Mouse (Mus musculus) frontal cortex, postnatal 25 days (tissue): ENCODE results near the gene Plcb3.

Experiments used
- DNase-seq, 2 experiments: peaks; one replicate each; pipeline ENCODE4 v3.0.0; 2022; ENCODE audit warnings: low spot score in 2 of 2

Plcb3 gene

DNA sequence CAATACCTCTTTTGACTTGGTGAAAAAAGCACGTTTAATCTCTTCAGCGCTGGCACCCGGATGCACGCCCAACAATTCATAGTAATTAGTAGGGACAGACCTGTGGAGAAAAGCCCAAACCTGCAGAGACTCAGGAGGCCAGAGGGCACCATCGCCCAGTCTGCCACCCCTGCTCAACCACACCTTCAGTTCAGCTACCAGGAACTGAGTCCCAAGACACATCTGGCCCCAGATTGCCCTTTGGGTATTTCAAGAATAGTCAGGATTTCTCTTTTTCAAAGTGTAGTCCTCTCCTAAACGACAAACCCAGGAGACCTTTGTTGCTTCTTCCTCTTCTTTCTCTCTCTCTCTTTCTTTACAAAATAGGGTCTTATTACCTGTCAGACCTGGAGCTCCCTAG is 14.4 kb upstream of the Plcb3 start:
- no peak for DNase-seq

DNA sequence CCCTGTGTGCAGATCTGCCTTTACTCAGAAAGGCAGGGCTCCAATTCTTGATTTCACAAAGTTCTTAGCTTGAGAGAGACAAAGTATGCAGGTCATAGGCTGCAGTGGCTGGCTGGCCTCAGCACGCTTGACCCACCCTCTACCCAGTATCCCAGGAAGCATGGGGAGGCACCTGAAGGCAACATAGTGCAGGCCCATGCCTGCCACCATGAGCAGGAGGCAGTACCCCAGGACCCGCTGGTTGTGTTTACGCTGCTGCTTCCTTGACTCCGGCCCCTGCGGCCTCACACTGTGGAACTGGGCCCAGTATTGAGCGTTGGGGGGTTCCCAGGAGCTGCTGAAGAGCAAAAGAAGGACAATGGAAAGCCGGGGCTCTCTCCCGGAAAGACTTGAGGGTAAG is 13.0 kb upstream of the Plcb3 start:
- no peak for DNase-seq

DNA sequence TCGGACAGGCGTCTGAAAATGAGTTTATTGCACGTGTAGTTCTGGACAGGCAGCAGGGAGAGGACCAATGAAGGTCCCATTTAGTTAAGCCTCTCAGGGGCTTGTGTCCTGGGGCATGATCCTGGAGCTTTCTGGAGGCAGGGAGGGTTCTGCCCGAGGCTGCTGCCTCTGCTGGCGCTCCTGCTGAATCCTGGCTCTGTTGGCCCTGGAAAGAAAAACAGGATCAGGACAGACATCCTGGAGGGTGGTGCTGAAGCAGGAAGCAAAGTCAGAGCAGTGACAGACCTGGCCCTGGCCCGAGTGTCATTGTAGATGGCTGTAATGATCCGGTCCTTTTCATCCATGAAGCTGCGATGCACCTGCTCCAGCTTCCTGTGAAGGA is 11.6 kb upstream of the Plcb3 start:
- DNase-seq: no peak

DNA sequence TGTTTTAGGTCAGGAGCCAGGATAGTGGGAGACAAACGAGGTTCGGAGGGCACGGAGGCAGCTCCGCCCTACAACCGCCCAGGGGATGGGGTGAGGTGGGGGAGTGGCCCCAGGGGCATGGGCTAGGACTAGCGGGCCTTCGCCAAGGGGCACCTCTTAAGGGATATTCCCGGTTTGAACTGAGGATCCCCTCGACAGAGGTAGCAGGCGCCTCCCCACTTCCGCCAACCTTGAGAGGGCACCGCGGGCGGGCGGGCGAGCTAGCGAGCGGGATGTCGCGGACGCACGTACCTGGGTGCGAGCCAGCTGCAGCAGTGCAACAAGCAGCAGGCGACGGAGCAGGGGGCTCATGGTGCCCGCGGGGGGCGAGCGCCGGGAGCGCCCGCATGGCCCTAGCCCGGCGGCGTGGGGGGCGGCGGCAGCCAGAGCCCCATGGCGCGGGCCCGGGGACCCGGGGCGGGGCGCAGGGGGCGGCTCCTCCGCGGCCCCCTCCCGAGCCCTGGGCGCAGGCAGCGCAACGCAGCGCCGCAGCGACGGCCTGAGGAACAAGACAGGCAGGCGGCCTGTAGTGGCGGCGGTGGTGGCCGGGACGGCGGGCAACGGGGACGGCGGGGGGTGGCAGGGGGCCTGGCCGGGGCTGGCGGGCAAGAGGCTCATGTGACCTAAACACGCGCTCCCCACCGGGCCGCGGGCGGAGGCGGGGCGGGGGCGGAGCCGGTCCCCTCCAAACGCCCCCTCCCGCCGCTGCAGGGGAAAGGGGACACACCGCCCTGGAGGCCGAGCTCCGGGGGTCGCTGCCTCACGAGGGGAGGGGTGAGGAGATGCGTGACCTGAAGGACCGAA is 11.0 kb upstream of the Plcb3 start, which contains the start of gene Vegfb:
Gene Vegfb, minus strand, starts transcription at position 591 of the 843 bp plus-strand sequence.
- peak in 1 of 2 experiments; percentile 45 for DNase-seq

DNA sequence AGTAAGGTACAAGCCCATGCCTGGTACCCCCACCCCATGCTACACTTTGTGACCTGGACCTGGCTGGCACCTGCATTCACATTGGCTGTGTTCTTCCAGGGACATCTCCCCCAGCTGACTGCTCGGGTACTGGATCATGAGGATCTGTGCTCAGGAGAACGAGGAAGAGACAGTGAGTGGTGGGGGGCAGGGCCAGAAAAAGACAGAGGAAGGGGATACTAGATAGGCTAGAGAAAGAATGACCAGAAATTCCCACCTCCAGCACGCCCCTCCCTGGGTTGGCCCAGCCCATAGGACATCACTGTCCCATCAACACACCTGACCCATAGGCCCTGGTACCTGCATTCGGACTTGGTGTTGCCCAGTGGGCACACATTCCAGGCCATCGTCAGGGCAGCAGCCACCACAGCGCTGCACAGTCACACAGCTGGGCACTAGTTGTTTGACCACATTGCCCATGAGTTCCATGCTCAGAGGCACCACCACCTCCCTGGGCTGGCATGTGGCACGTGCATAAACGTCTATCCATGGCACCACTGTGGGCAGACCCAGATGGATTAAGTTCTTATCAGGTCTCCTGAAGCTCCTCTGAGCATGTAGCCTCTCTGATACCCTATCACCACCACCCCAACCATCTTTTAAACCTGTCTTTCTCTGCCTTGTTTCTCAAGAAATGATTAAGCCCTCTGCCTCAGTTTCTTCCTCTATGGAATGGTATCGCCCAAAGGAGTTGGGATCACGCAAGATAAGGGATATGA is 9.9 kb upstream of the Plcb3 start:
- DNase-seq: no peak

DNA sequence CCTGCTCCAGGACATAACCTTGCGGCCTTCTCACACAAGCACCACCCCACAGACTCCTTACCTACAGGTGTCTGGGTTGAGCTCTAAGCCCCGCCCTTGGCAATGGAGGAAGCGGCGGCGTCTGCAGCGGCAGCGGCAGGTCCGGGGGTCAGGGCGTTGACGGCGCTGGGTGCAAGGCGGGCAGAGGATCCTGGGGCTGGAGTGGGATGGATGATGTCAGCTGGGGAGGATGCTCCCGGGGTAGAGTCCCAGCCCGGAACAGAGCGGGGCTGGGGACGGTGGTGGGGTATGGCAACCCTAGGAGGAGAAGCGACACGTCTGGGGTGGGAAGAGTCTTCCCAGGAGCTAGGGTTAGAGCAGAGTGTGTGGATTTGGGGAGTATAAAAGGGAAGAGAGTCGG is 9.0 kb upstream of the Plcb3 start:
- no peak for DNase-seq

DNA sequence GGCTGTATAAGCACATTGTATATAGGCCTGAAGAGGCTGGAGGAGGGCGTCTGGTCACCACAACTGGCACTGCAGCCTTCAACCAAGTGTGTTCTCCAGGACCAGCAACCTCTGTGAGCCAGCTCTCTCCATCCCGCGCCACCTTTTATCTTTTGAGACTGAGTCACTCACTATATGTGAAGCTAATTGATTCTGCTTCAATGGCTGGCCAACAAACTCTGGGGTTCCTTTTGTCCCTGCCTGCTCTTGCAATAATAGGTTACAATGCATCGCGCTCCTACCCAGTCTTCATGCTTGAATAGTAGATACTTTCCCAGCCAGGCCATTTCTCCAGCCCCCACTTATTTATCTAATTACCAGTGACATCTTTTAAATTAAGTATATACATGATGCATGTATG is 7.4 kb upstream of the Plcb3 start:
- no peak for DNase-seq

DNA sequence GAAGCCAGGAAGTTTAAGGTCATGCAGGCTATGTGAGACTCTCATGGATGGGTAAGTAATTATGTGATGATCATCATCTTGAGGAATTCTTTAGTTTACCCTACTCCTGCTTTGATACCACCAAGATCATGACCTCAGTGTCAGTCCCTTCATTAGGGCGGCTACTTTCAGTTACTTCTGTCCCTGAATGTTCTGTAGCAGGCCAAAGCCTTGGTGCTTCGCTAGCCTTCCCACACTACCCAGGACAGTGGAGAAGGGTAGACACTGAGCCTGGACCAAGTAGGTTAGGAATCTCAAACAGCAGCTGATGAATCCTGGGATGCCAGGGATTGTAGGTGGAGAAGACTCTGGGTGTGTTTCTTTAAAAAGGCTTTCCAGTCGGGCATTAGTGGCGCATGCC is 5.2 kb upstream of the Plcb3 start:
- DNase-seq: no peak

DNA sequence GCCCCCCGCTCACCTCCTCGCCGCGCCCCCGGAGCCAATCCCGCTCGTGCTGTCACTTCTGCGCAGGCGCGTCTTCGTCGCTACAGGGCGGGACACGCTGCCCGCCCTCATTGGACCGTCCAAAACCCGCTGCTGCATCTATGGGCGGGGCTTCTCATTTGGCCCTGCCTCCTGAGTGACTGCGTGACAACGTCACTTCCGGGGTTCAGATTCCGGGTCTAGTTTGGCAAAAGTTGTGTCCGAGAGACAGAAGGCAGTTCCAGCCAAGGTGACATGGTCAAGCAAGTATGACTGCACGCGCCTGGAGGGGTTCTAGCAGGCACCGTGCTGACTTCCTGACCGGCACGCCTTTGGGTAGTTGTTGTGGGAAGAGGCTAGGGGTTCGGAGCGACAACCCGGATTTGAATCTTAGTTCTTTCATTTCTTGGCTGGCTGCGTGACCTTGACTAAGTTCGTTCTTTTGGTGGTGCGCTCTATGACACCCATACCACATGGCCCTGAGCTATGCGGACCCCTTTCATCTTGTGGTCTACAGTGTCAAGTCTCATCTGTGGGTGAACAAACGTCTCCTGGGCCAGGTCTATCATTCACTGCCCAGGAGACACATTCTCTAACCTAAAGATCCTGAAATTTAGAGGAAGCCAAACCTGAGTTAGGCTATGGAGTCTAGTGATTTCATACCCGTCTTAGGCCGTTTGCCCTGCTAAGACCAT is 4.3 kb upstream of the Plcb3 start, which contains the start of gene Fkbp2:
Gene Fkbp2, minus strand, starts transcription at position 121 of the 713 bp plus-strand sequence.
- peak; percentile 96 for DNase-seq

DNA sequence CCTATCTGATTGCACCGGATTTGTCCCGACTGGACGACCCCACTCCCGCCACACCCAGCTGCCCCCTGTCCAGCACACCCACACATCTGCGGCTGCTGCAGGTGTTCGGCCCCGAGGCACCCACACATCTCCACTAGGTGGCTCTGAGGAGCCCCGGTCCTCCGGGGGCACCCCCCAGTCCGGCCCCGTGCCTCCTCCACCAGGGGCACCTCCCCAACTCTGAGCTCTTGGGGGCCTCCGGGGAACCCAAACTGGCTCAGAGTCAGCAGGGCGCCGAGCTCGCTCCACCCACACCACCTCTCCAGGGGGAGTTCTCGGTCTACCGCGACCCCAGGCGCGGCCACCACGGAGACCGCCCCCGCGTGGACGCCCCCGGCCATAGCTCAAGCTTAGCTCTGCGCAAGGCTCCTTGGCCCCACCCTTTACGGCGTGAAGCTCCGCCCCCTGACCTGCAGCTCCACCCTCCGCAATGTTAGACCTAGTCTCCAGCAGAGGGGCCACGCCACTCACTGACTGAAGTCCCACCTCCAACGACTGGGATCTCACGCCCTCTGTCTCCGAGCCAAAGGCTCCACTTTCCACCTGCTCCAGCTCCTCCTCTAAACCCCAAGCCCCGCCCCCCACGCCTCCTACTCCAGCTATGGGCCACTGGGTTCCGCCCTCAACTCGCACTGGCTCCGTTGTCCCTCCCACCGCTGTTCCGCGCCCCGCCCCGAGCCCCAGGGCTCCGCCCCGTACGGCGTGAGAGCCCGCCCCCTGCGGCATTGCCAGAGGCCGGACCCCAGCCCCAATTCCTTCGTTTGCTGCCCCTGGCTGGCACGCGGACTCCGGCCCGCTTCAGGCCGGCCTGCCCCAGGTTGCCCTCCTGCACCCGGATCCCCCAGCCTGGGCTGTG is 3.5 kb upstream of the Plcb3 start:
- DNase-seq: peak; percentile 98 to 99

DNA sequence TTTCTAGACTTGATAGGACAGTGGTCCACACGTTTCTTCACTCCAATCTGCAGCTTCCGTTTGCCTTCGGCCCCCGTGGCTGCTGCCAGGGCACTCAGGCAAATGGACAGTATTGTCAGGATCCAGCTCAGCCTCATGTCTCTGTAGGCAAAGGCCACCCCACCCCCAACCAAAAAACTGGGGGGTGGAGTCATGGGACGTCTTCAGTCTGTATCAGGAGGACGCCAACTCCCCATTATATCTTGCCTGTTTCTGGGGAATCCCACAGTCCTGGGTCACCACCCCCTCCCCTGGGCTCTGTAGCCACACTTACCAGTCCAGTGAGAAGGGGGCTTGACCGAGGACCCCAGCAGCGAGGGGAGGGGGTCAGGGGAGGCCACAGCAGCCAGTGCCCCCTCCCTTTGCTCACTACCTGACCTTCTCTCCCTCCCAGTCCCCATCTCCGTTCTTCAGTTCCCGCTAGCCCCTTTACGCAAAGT is 2.8 kb upstream of the Plcb3 start:
- DNase-seq: peak in 1 of 2 experiments; percentile 26

DNA sequence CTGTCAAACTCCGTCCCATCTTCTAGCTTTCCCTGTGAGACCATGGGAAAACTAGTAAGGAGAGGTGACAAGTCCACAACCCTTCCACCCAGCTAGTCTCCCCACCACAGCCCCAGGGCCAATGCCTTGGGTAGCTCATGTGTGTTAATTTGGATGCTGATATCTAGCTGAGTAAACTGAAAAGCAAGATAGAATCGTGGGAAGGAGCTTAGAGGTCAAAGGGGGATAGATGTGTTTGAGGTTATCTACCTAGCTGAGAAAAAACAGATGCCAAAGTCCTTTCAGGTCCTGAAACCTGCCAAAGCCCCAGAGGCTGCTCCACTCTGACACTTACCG is 2.3 kb upstream of the Plcb3 start:
- no peak for DNase-seq

DNA sequence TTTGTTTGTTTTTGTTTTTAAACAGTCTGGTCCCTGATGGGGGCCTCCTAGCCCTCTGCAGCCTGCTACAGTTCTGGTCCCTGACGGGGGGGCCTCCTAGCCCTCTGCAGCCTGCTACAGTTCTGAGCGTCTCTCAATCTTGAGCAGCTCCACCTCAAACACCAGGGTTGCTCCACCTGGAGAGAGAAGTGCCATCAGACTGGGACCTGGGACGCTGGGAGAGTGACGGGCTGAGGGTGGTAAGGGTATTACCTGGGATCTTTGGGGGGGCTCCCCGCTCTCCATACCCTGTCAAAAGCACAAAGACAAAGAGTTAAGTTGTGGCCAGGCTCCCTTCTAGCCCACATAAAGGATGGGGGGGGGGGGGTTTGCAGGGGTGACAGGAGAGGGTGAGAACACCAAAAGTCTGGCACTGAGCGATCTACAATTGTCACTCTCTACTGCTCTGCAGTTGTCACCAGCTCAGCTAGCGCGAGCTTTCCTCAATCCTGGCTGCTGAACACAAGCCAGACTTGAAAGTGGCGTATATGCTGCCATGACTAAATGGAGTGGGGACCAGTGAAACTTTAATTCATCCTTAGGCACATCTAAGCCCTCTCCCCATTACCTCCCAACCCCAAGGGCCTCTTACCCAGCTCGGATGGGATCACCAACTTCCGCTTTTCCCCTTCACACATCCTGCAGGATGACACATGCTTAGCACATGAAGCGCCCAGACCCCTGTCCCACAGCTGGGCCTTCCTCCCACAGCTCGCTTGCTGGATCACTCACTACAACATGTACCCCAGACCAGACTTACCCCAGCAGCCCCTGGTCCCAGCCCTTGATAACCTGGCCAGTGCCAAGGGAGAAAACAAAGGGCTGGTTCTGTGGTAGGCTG is 1.7 kb upstream of the Plcb3 start:
- DNase-seq: no peak

DNA sequence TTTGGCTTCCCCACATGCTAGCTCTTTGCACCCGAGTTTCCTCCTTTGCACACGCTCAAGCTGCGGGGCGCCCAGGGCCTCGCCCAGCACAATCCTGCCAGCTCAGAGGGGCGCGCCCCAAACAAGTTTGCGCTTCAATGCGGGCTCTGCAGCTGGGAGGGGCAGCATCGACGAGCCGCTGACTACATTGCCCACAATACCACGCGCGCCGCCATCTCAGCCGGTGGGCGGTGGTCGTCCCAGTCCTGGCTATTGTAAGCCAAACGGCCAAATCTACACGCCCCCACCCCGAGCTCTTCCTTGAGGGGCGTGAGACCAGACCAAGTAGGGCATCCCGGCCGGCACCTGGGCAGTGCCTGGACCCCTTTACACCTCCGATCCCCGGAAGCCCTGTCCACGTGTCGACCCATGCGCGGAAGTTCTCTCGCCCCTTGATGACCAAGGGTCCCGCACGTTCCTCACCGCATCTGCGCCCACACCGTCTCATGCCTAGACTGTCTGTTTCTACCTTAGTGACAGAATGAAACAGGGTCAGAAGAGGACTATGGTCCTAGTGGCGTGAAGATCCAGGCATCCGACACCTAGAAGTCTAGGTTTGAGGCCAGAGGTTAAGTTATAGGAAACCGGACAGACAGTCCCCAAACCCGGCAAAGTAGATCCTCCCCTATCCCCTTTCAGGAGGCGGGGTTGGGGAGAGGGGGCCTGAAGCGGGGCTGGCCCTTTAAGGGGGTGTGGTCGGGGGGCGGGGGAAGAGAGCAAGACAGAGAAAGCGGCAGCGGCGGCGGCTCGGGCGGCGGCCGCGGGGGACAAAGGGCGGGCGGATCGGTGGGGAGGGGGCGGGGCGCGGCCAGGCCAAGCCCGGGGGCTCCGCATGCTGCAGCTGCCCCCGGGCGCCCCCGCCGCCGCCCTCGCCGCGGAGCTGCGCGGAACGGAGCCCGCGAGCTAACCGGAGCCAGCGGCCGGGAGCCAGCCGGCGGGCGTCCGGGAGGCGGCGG is 1.8 kb downstream of the Plcb3 start, which contains the start of gene Ppp1r14b:
Gene Ppp1r14b, plus strand, starts transcription at position 758 of the 995 bp plus-strand sequence.
- DNase-seq: peak; percentile 58 to 59

DNA sequence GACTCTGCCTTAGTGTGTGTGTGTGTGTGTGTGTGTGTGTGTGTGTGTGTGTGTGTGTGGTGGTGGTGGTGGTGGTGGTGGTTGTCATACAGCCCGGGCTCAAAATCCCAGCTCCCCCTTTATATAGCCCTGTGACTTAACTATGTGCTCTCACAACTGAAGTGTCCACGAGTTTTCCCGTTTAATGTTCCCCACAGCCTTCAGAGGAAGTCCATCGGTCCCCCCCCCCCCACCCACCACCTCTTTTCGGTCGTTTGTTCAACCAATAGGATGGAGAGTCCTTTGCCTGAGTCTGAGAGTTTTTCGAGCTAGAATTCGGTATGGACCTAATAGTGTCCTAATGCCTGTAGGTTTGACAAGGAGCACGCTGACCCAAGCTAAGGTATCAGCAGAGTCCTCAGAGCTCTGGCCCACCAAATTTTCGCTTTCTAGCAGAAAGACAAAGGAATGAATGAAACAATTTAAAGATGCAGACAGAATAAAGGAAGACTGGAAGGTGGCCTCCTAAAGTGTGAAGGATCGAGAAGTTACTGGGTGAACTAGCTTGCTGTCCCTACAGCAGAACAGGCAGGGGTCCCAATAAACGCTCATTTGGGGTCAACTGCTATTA is 2.6 kb downstream of the Plcb3 start:
- DNase-seq: no peak

DNA sequence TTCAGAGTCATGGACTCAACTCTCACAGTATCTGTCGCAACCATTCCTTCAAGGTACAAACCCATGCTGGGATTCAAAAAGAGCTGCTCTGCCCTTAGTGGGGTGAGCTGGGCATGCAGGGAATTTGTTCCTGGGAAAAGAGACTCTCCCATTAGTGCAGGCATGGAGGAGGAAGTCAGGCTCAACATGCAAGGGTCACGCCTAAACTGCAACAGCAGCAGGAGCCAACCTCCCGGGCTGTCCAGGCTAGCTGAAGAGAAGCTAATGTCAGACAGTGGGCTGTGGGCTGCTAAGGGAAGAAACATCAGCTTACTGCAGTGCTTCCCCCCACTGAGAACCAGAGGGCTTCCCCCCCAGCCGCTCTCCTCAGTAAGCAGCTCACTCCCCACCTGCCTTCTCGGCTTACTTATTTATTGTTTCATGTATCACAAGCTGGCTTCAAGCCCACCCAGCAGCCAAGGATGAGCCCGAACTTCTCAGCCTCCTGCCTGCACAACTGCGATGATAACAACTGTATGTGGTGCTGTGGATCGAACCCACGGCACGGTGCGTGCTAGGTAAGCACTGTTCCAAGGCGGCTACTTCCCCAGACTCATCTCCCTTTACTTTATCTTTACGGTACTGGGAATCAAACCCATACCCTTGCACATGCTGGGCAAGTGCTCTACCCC is 3.9 kb downstream of the Plcb3 start:
- no peak for DNase-seq

DNA sequence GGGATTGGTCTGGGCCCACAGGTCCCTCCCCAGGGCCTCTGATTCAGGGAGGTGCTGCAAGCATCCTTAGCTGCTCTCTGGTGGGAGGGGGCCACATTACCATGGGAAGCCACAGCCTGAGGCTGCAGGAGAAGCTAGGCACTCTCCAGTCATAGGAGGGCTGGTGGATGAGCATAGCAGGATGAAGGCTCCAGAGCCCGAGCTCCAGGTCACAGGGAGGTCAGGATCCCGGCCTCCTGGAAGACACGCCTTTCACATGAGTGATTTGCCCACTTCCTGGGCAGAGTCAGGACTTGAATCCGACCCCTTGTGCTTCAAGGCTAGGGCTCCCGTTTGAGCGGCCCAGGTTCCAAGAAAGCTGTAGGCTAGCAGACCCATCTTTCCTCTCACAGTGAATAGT is 4.6 kb downstream of the Plcb3 start:
- DNase-seq: no peak
